Mouse (Mus musculus): ENCODE measurements around the gene Dgki. TPM values are rescaled to one million over a fixed set of nuclear protein-coding genes. Genes with fewer than 3 reads are reported as not detected.

Dgki gene
- total and polyA plus RNA-seq, 3 experiments, result 4.4 to 8.7 (median 7.7) TPM

GRCm38 (mm10) chr6:37150038-37150437 is 149.9 kb downstream of the Dgki start:
- Histone ChIP-seq H3K9ac (ENCODE audit: insufficient read depth, low read depth) (no peak overlapping the region), H3K4me2 (ENCODE audit: insufficient read depth, low read depth, poor library complexity, severe bottlenecking) (no peak overlapping the region), H3K79me2 (replicated peaks; ENCODE audit: control insufficient read depth, extremely low read depth, insufficient read depth, poor library complexity, severe bottlenecking) (no peaks in the 10 kb centered on the region), H3K36me3 (replicated peaks in 1 of 2; ENCODE audit: control insufficient read depth in 1 of 2, insufficient read depth in 1 of 2, low read length in 1 of 2) (peaks cover 0 to 7% of the 10 kb centered on the region in 2 experiments), H3K9me3 (replicated peaks; ENCODE audit: low read length) (no peaks in the 10 kb centered on the region), H3K4me1 (ENCODE audit: control insufficient read depth in 1 of 2, insufficient read depth in 2 of 2) (peaks cover 16 to 77% of the 10 kb centered on the region in 2 experiments), H3K27ac (ENCODE audit: insufficient read depth, low read depth) (no peak overlapping the region), H3K4me3 (replicated peaks in 1 of 3; ENCODE audit: low read depth in 2 of 3, low read length in 2 of 3, poor library complexity in 1 of 3) (no peak overlapping the region), H3K27me3 (replicated peaks) (no peaks in the 10 kb centered on the region)
- in situ Hi-C loops (cut with MboI; ENCODE audit: low pct_ligation_motif_present, low pct_unique_long_range_greater_than_20kb, low sequenced_read_pairs) (no loop called here), dilution Hi-C loops (cut with MboI; ENCODE audit: extremely low pct_ligation_motif_present, extremely low pct_unique_long_range_greater_than_20kb, low sequenced_read_pairs) (no loop called here)
- no peak for DNase-seq (ENCODE audit: extremely low read depth)
- TF ChIP-seq SMC3 (IDR thresholded peaks at IDR 0.05; ENCODE audit: low read depth, low read length) (no peak), ZMIZ1 (IDR thresholded peaks at IDR 0.05; ENCODE audit: low read depth, low read length) (no peak), CHD1 (IDR thresholded peaks at IDR 0.05; ENCODE audit: low read depth, low read length) (no peak), NELFE (IDR thresholded peaks at IDR 0.05; ENCODE audit: low read depth, low read length) (no peak), ETS1 (conservative IDR thresholded peaks at IDR 0.05; ENCODE audit: low read depth, low read length) (no peak), CHD2 (IDR thresholded peaks at IDR 0.05; ENCODE audit: low read length) (no peak), UBTF (IDR thresholded peaks at IDR 0.05; ENCODE audit: low read depth, low read length) (no peak), RAD21 (IDR thresholded peaks at IDR 0.05; ENCODE audit: low read depth, low read length) (no peak), IRF4 (IDR thresholded peaks at IDR 0.05; ENCODE audit: low read depth, low read length) (no peak), POLR2A (IDR thresholded peaks at IDR 0.05; ENCODE audit: low read depth, low read length) (no peak), MAZ (IDR thresholded peaks at IDR 0.05; ENCODE audit: low read depth, low read length) (no peak), MYC (IDR thresholded peaks at IDR 0.05; ENCODE audit: low read depth, low read length) (no peak), MAFK (IDR thresholded peaks at IDR 0.05; ENCODE audit: insufficient replicate concordance, low read length) (no peak), ZC3H11A (IDR thresholded peaks at IDR 0.05; ENCODE audit: low read depth, low read length) (no peak), ZNF384 (IDR thresholded peaks at IDR 0.05; ENCODE audit: low read depth, low read length) (no peak), E2F4 (IDR thresholded peaks at IDR 0.05; ENCODE audit: insufficient replicate concordance, low read depth, low read length) (no peak), MXI1 (IDR thresholded peaks at IDR 0.05; ENCODE audit: low read depth, low read length) (no peak), USF2 (conservative IDR thresholded peaks at IDR 0.05; ENCODE audit: low read depth, low read length) (no peak), CTCF (conservative IDR thresholded peaks at IDR 0.05 in 1 of 2, IDR thresholded peaks at IDR 0.05 in 1 of 2; ENCODE audit: low read depth in 2 of 2, low read length in 2 of 2) (no peak), POLR2AphosphoS2 (IDR thresholded peaks at IDR 0.05; ENCODE audit: low read depth, low read length) (no peak)

GRCm38 (mm10) chr6:37149196-37149595 is 150.8 kb downstream of the Dgki start:
- no peak overlapping the region for H3K9ac ChIP-seq (ENCODE audit: insufficient read depth, low read depth)
- no peaks in the 10 kb centered on the region for H3K9me3 ChIP-seq (replicated peaks; ENCODE audit: low read length)
- no peak for TF ChIP-seq HCFC1 (IDR thresholded peaks at IDR 0.05; ENCODE audit: low read depth, low read length)
- TF ChIP-seq CTCF (conservative IDR thresholded peaks at IDR 0.05 in 1 of 2, IDR thresholded peaks at IDR 0.05 in 1 of 2; ENCODE audit: low read depth in 2 of 2, low read length in 2 of 2), result no peak
- no peak for TF ChIP-seq NELFE (IDR thresholded peaks at IDR 0.05; ENCODE audit: low read depth, low read length)
- no peak for TF ChIP-seq BHLHE40 (IDR thresholded peaks at IDR 0.05; ENCODE audit: low read depth, low read length)
- TF ChIP-seq PAX5 (IDR thresholded peaks at IDR 0.05; ENCODE audit: low read length), result no peak
- no peak for TF ChIP-seq RAD21 (IDR thresholded peaks at IDR 0.05; ENCODE audit: low read depth, low read length)
- TF ChIP-seq ZNF384 (IDR thresholded peaks at IDR 0.05; ENCODE audit: low read depth, low read length), result no peak
- TF ChIP-seq ZMIZ1 (IDR thresholded peaks at IDR 0.05; ENCODE audit: low read depth, low read length), result no peak
- no peak overlapping the region for H3K4me3 ChIP-seq (replicated peaks in 1 of 3; ENCODE audit: low read depth in 2 of 3, low read length in 2 of 3, poor library complexity in 1 of 3)
- no peaks in the 10 kb centered on the region for H3K27me3 ChIP-seq (replicated peaks)
- no peak overlapping the region for H3K4me2 ChIP-seq (ENCODE audit: insufficient read depth, low read depth, poor library complexity, severe bottlenecking)
- peaks cover 0 to 7% of the 10 kb centered on the region in 2 experiments for H3K36me3 ChIP-seq (replicated peaks in 1 of 2; ENCODE audit: control insufficient read depth in 1 of 2, insufficient read depth in 1 of 2, low read length in 1 of 2)
- peaks cover 20 to 82% of the 10 kb centered on the region in 2 experiments for H3K4me1 ChIP-seq (ENCODE audit: control insufficient read depth in 1 of 2, insufficient read depth in 2 of 2)
- in situ Hi-C loops (cut with MboI; ENCODE audit: low pct_ligation_motif_present, low pct_unique_long_range_greater_than_20kb, low sequenced_read_pairs) (no loop called here), dilution Hi-C loops (cut with MboI; ENCODE audit: extremely low pct_ligation_motif_present, extremely low pct_unique_long_range_greater_than_20kb, low sequenced_read_pairs) (no loop called here)
- H3K79me2 ChIP-seq (replicated peaks; ENCODE audit: control insufficient read depth, extremely low read depth, insufficient read depth, poor library complexity, severe bottlenecking), result no peaks in the 10 kb centered on the region
- no peak for DNase-seq (ENCODE audit: extremely low read depth)
- H3K27ac ChIP-seq (ENCODE audit: insufficient read depth, low read depth), result no peak overlapping the region

All from CH12.LX (cell line).